Mouse (Mus musculus) embryonic fibroblast, embryonic 13.5 days (primary cell): ENCODE measurements around the gene Nbea.

ENCODE experiments used
- CTCF ChIP-seq: IDR thresholded peaks from 2 replicates; pipeline ENCODE4 v1.5.1; 2011; ENCODE audit warnings: mild to moderate bottlenecking, control low read depth, low read length, moderate library complexity, borderline replicate concordance; ENCODE audit not compliant: insufficient read depth
- POLR2A ChIP-seq: IDR thresholded peaks from 2 replicates; pipeline ENCODE4 v1.6.1; 2011; ENCODE audit warnings: low read depth, mild to moderate bottlenecking, control low read depth, low read length, moderate library complexity

DNA sequence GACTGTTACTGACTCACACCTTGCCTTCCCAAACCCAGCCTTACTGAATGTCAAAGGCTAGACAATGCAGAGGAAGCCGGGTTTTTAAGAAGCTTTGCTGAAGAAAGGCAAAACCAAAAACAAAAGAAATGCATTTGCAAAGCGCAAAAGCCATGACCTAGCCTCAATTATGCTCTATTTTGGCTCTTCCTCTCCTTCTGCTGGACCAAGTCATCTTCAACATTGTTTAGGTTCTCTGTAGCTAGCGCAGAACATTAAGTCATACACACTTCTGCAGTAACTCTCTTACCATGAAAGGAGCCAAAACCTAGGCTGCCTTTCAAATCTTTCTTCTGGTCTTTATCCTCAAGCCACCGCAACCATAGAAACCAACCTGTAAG lies 1.5 kb downstream of the Nbea start:
- TF ChIP-seq POLR2A (no peak), CTCF (no peak)
